8 mouse cellular contexts compared by ENCODE assay signal in genomic region chr14:25015288-25016238, GRCm38 (mm10).
DNase-seq lines count a peak whose midpoint lies in the region; ATAC-seq lines count a peak whose summit lies in the region.

No protein-coding gene starts in this region.

- no peaks in the 10 kb centered on the region for H3K27me3 ChIP-seq in forebrain, embryonic 16.5 days (replicated peaks; ENCODE audit: control insufficient read depth, insufficient read depth, low read length)
- no peaks in the 10 kb centered on the region for H3K27me3 ChIP-seq in stomach, embryonic 14.5 days (ENCODE audit: control insufficient read depth, insufficient read depth, low read length)

- intact Hi-C loops in gastrocnemius, postnatal 36 days (cut with DNase I): loop anchor here (5.0 kb wide), 1 partner anchor 513 kb away; no protein-coding TSS in a partner anchor

- peaks cover 13% of the 10 kb centered on the region for H3K4me1 ChIP-seq in forebrain, embryonic 16.5 days (replicated peaks; ENCODE audit: control insufficient read depth, insufficient read depth, low read length)
- peaks cover 29% of the 10 kb centered on the region for H3K4me1 ChIP-seq in stomach, embryonic 14.5 days (ENCODE audit: control insufficient read depth, insufficient read depth, low read length)

- ATAC-seq in forebrain, embryonic 16.5 days: peak; percentile 77
- peak; percentile 77 for ATAC-seq in stomach, embryonic 14.5 days (ENCODE audit: insufficient number of reproducible peaks, insufficient read depth, low FRiP score, low read depth)

- no peaks in the 10 kb centered on the region for H3K36me3 ChIP-seq in forebrain, embryonic 16.5 days (ENCODE audit: control insufficient read depth, insufficient read depth)
- H3K36me3 ChIP-seq in stomach, embryonic 14.5 days (ENCODE audit: control insufficient read depth, insufficient read depth, low read length): no peaks in the 10 kb centered on the region

- H3K4me2 ChIP-seq in forebrain, embryonic 16.5 days (ENCODE audit: low read length): peak overlapping the region; percentile 37
- H3K4me2 ChIP-seq in stomach, embryonic 14.5 days (replicated peaks; ENCODE audit: low read depth, low read length): peak overlapping the region; percentile 28

- H3K4me3 ChIP-seq in forebrain, embryonic 16.5 days (replicated peaks; ENCODE audit: low read length): no peak overlapping the region
- no peak overlapping the region for H3K4me3 ChIP-seq in stomach, embryonic 14.5 days (ENCODE audit: low read depth, low read length)

- DNase-seq in cerebellum, postnatal 10 days: peak; percentile 75
- DNase-seq in cerebellum, adult 11 months: no peak
- peak; percentile 18 for DNase-seq in right cerebral cortex, postnatal 25 days
- DNase-seq in right cerebral cortex, postnatal 36 days (ENCODE audit: low spot score in 2 of 2): no peak
- peak; percentile 58 to 59 for DNase-seq in kidney, postnatal 36 days
- DNase-seq in gastrocnemius, postnatal 36 days: no peak

- H3K9me3 ChIP-seq in forebrain, embryonic 16.5 days (ENCODE audit: control insufficient read depth, low read length): no peaks in the 10 kb centered on the region
- no peaks in the 10 kb centered on the region for H3K9me3 ChIP-seq in stomach, embryonic 14.5 days (ENCODE audit: control insufficient read depth, low read depth, low read length)

- peak overlapping the region; percentile 35; the same call in 1 of the 2 replicates for H3K9ac ChIP-seq in forebrain, embryonic 16.5 days (replicated peaks; ENCODE audit: low read depth, low read length)
- H3K9ac ChIP-seq in stomach, embryonic 14.5 days (replicated peaks; ENCODE audit: low read depth, low read length): no peak overlapping the region

- under 1% methylated on average over 8 of the region's 8 CpGs for WGBS in forebrain, embryonic 16.5 days
- 0% methylated on average over 8 of the region's 8 CpGs for WGBS in stomach, embryonic 14.5 days

- peak overlapping the region; percentile 90 for H3K27ac ChIP-seq in forebrain, embryonic 16.5 days (ENCODE audit: low read length)
- peak overlapping the region; percentile 88 for H3K27ac ChIP-seq in stomach, embryonic 14.5 days (ENCODE audit: low read length)

Comparison
In these comparisons a context has a peak if more than half of its experiments do, and no peak if none do; other contexts are left out.
1. DNase-seq: peak in cerebellum, postnatal 10 days (2 of 2), right cerebral cortex, postnatal 25 days (single experiment) and kidney, postnatal 36 days (2 of 2); none in cerebellum, adult 11 months (single experiment), right cerebral cortex, postnatal 36 days (0 of 2) and gastrocnemius, postnatal 36 days (0 of 2).